Mouse (Mus musculus): ENCODE data around the gene Edem2. TPM values are rescaled to one million over a fixed set of nuclear protein-coding genes. Genes with fewer than 3 reads are reported as not detected.
"Not testable (repeated sequence)": the region's sequence is repeated elsewhere in the genome, so short reads cannot be mapped to it uniquely, and the experiment has no call there.

The Edem2 gene
- polyA plus RNA-seq, 1 experiment from 2014 or later: 21.2 TPM

DNA sequence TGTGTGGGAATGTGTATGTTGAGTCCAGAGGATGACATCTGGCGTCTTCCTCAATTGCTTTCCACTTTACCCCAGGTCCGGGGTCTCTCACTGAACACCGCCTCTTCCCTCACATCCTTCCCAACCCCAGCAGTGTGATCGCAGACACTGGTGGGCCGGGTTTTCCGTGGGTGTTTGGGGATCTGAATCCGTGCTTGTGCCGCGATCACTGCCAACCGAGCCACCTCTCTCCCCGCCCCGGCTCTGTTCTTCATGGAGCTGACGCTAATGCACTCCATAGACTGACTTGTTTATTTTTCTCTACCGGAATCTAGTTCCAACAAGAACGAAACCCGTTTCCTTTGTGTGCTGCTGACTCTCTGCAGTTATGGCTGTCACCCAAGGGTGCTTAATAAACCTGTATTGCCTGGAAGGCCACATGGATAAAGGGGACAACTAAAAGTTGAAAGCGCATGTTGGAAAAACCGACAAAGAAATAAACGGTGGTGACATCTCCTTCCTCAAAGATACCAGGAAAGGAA lies 27.8 kb downstream of the Edem2 start:
- ATAC-seq (ENCODE audit: low read depth): no peak
- Histone ChIP-seq H3K9ac (no peak overlapping the region), H3K4me1 (replicated peaks) (0 out of 2 replicates have a peak, but pooled peaks cover 4% of the 10 kb centered on the region), H3K4me3 (replicated peaks) (no peak overlapping the region), H3K4me2 (no peak overlapping the region), H3K9me3 (replicated peaks) (no peaks in the 10 kb centered on the region), H3K27me3 (no peaks in the 10 kb centered on the region), H3K27ac (no peak overlapping the region), H3K36me3 (peaks cover 16% of the 10 kb centered on the region)
- 85% methylated on average over 19 of the region's 19 CpGs for WGBS (ENCODE audit: insufficient replicate concordance)
- no peak for DNase-seq

DNA sequence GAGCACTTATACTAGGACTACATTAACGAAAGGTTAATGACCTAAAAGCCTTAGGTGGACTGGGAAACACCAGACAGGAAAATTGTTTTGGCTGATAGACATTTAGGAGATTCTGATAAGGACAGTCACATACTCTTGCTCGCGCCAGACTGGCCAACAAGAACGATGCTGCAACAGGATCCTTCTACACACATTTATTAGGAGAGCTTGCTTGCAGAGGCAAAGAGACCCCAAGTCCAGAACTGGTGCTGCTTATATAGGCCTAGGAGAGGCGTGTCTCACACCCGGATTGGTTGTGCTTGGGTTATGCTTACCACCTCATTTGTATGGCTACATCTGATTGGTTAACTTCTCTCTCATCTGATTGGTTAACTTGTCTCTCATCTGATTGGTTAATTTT lies 30.8 kb downstream of the Edem2 start:
- DNase-seq; ATAC-seq (ENCODE audit: low read depth); H3K4me1 ChIP-seq (replicated peaks); H3K27me3 ChIP-seq; H3K9ac ChIP-seq; H3K4me3 ChIP-seq (replicated peaks); H3K36me3 ChIP-seq; H3K27ac ChIP-seq; H3K4me2 ChIP-seq; H3K9me3 ChIP-seq (replicated peaks): not testable (repeated sequence)
- WGBS (ENCODE audit: insufficient replicate concordance): 73% methylated on average over 6 of the region's 6 CpGs

DNA sequence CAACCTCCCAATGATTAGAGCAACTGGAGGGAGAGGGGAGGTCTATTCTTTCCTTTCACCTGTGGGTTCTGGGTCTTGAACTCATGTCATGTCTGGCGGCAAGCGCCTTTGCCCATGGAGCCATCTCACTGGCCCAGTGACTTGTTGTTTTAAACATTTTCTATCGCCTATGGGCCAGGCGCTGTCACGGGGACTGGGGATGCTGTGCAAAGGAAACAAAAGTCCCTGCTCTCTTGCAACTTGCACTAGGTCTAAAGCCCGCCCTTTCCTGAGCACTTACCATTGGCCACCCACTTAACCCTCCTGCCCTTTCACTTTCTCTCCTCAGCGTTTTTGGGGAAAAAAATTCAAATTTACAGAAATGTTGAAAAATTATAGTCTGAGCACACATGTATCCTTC lies 32.4 kb downstream of the Edem2 start:
- H3K27ac ChIP-seq: no peak overlapping the region
- no peak for ATAC-seq (ENCODE audit: low read depth)
- H3K4me1 ChIP-seq (replicated peaks): 0 out of 2 replicates have a peak, but pooled peaks cover 6% of the 10 kb centered on the region
- 44% methylated on average over 7 of the region's 7 CpGs for WGBS (ENCODE audit: insufficient replicate concordance)
- no peak overlapping the region for H3K4me2 ChIP-seq
- peaks cover under 1% of the 10 kb centered on the region; the same call in 1 of the 2 replicates for H3K36me3 ChIP-seq
- H3K4me3 ChIP-seq (replicated peaks): no peak overlapping the region
- H3K9ac ChIP-seq: no peak overlapping the region
- H3K27me3 ChIP-seq: no peaks in the 10 kb centered on the region
- H3K9me3 ChIP-seq (replicated peaks): no peaks in the 10 kb centered on the region
- DNase-seq: no peak

DNA sequence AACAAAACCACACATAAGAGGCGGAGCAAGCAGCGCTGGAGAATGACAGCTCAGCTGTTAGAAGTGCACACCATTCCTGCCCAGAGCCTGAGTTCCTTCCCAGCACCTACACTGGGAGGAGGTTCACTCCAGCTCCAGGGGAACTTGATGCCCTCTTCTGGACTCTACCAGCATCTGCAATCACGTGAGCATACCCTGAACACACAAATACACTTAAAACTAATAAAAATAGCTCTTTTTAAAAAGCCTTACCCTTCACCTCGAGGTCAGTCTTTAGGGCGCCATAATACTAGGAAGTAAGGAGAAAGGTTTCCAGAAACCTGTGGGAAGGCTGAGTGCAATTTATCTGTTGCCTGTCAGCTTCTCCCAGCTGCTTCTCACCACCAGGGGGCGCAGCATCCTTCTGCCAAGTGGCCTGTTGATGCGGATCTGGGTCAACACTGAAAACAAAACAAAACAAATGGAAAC lies 33.1 kb downstream of the Edem2 start:
- no peaks in the 10 kb centered on the region for H3K9me3 ChIP-seq (replicated peaks)
- DNase-seq (peak; percentile 76), ATAC-seq (ENCODE audit: low read depth) (no peak)
- H3K9ac ChIP-seq: no peak overlapping the region
- H3K4me2 ChIP-seq: 0 out of 2 replicates have a peak overlapping the region, but pooled peaks have one; percentile 3
- no peak overlapping the region for H3K27ac ChIP-seq
- no peaks in the 10 kb centered on the region for H3K27me3 ChIP-seq
- H3K4me1 ChIP-seq (replicated peaks): peaks cover 10% of the 10 kb centered on the region
- H3K36me3 ChIP-seq: no peaks in the 10 kb centered on the region
- no peak overlapping the region for H3K4me3 ChIP-seq (replicated peaks)
- 8% methylated on average over 7 of the region's 7 CpGs for WGBS (ENCODE audit: insufficient replicate concordance)

DNA sequence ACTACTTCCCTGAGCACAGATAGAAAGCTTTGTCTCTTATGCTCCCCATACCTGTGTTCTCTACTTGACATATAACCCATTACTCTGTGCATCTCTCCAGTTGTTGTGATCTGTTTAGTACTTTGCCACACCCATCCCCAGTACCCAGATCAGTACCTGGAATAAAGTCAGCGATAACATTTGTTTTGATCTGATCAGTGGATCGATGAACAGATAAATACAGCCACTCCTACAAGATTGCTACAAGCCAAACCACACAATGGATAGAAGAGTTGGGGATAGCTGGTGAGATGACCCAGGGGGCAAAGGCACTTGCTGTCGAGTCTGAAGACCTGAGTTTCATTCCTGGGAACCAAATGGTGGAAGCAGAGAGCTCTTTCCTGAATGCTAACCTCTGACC lies 34.0 kb downstream of the Edem2 start:
- Histone ChIP-seq H3K27ac (no peak overlapping the region), H3K36me3 (0 out of 2 replicates have a peak, but pooled peaks cover 3% of the 10 kb centered on the region), H3K4me3 (replicated peaks) (no peak overlapping the region), H3K27me3 (no peaks in the 10 kb centered on the region), H3K9ac (no peak overlapping the region), H3K4me1 (replicated peaks) (peaks cover 18% of the 10 kb centered on the region), H3K4me2 (no peak overlapping the region), H3K9me3 (replicated peaks) (no peaks in the 10 kb centered on the region)
- ATAC-seq (ENCODE audit: low read depth) (no peak), DNase-seq (no peak)
- WGBS (ENCODE audit: insufficient replicate concordance): 61% methylated on average over 3 of the region's 3 CpGs

DNA sequence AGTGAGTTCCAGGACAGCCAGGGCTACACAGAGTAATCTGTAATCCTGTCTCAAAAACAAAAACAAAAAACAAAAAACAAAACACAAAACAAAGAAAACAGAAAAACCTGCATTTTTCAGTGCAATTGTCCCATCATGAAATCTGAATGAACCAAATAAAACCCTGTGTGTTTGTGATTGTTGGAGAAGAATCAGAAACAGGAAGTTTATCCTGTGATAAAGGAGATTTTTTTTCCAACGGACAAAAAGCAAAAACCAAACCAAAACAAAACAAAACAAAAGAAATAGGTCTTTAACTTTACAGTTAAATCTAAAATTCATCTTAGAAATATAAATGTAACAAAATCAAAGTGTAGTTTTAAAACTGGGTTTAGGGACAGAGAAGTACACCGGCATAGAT lies 34.7 kb downstream of the Edem2 start:
- Histone ChIP-seq H3K4me3 (replicated peaks) (no peak overlapping the region), H3K27ac (no peak overlapping the region), H3K9ac (no peak overlapping the region), H3K36me3 (0 out of 2 replicates have a peak, but pooled peaks cover 5% of the 10 kb centered on the region), H3K9me3 (replicated peaks) (no peaks in the 10 kb centered on the region), H3K4me1 (replicated peaks) (peaks cover 23% of the 10 kb centered on the region), H3K4me2 (no peak overlapping the region), H3K27me3 (no peaks in the 10 kb centered on the region)
- 52% methylated on average over 2 of the region's 2 CpGs for WGBS (ENCODE audit: insufficient replicate concordance)
- ATAC-seq (ENCODE audit: low read depth): no peak
- DNase-seq: no peak

DNA sequence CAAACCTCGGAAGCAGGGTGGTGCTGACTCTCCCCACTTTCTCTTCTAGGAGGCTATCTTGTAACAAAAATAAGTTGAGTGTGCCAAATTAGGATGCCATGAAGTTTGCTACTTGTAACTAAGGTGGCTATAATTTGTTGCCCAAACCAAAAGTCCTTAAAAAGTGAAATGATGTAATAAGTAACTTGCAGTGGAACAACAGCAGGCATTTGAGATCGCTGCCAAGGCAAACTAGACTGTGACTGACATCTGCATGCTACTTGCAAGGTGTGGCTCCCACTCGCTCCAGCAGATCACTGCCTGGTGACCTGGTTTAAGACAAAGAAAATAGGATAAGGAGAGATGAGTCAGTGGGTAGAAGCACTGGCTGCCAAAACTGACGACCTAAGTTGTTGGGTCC lies 36.1 kb downstream of the Edem2 start:
- Histone ChIP-seq H3K9ac (no peak overlapping the region), H3K4me1 (replicated peaks) (peaks cover 30% of the 10 kb centered on the region), H3K4me2 (no peak overlapping the region), H3K27me3 (no peaks in the 10 kb centered on the region), H3K27ac (no peak overlapping the region), H3K9me3 (replicated peaks) (no peaks in the 10 kb centered on the region), H3K36me3 (0 out of 2 replicates have a peak, but pooled peaks cover 5% of the 10 kb centered on the region), H3K4me3 (replicated peaks) (no peak overlapping the region)
- ATAC-seq (ENCODE audit: low read depth): no peak
- WGBS (ENCODE audit: insufficient replicate concordance): 60% methylated on average over 4 of the region's 4 CpGs
- DNase-seq: no peak

DNA sequence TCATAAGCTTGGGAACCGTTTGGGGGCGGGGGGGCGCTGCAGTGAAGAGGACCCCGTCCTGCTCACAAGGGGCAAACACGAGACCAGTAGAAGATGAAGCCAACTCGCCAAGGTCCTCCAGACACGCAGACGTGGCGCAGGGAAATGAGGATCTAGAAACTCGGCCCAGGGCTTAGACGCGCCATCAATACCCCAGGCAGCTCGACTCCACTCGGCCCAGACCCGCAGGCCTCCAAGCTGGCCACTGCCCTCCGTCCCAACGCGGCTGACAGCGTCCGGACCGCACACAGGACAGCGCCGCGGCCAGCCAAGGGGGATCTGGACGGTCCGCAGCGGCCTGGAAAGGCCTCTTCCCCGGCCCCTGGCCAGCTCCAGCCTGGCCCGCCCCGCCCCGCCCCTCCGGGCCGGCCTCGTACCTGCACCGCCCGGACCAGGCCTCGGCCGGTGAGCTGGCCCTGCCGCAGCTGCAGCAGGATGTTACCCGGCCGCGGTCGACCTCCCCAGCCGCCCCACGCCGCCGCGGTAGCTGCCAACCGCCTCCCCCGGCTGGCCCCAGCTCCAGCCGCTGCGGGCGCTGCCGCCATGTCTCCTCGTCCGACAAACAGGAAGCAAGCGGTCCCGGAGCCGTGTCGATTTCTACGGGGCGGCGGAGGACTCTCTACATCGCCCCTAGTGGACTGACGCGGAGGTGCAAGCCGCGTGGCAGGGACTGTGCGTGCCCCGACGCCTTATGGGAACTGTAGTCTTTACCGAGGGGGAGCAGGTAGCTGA lies 37.4 kb downstream of the Edem2 start, which contains the start of gene Trpc4ap:
Gene Trpc4ap, minus strand, starts transcription at position 662 of the 771 bp plus-strand sequence.
- DNase-seq: peak; percentile 93
- H3K9ac ChIP-seq: peak within 1 kb of the TSS; percentile 93
- peak within 1 kb of the TSS; percentile 97 for H3K4me3 ChIP-seq (replicated peaks)
- ATAC-seq (ENCODE audit: low read depth): peak; percentile 96
- H3K4me1 ChIP-seq (replicated peaks): peaks cover 29% of the 10 kb centered on the region
- no peaks in the 10 kb centered on the region for H3K9me3 ChIP-seq (replicated peaks)
- under 1% methylated on average over 56 of the region's 72 CpGs for WGBS (ENCODE audit: insufficient replicate concordance)
- H3K27me3 ChIP-seq: no peaks in the 10 kb centered on the region
- H3K36me3 ChIP-seq: peaks cover 12% of the 10 kb centered on the region; the same call in 1 of the 2 replicates
- H3K27ac ChIP-seq: peak within 1 kb of the TSS; percentile 85
- peak within 1 kb of the TSS; percentile 79 for H3K4me2 ChIP-seq

DNA sequence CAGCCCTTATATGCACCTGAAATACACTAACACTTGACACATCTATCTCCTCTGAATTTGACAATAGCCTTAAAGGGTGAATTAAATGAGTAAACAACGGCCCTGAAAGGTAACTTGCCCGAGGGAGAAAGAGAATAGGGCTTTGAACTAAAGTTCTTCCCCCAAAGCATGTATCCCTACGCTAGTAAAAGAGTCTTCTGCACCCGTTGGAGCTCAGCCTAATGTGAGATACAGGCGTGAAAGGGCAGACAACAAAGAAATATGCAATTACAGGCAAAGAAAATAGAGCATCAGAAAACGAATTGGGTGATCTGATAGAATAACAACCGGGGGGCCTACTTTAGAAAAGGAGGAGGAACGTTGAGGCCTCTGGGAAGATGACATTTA lies 37.9 kb downstream of the Edem2 start:
- Histone ChIP-seq H3K9ac (peak overlapping the region; percentile 93), H3K36me3 (peaks cover 15% of the 10 kb centered on the region; the same call in 1 of the 2 replicates), H3K4me3 (replicated peaks) (peak overlapping the region; percentile 97), H3K27ac (peak overlapping the region; percentile 85), H3K4me2 (peak overlapping the region; percentile 79), H3K4me1 (replicated peaks) (peaks cover 27% of the 10 kb centered on the region), H3K9me3 (replicated peaks) (no peaks in the 10 kb centered on the region), H3K27me3 (no peaks in the 10 kb centered on the region)
- WGBS (ENCODE audit: insufficient replicate concordance): 7% methylated on average over 8 of the region's 8 CpGs
- DNase-seq: no peak
- ATAC-seq (ENCODE audit: low read depth): no peak

DNA sequence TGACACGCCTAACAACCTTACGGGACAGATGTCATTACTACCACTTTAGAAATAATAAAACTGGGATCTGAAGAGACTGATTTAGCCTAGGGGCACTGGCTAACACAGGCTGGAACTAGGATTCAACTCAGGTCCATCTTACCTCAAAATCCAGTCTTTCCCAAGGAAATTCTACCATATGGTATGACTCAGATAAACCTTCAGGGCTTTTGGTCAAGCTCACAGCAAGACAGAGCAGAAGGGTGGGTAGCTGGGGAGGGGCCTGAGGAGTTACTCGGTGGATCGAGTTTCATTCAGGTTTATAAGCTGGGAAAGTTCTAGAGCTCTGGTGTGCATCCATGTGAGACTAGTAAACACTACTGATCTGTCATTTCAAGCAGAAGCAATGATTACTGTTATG lies 40.1 kb downstream of the Edem2 start:
- ATAC-seq (ENCODE audit: low read depth): no peak
- peaks cover 24% of the 10 kb centered on the region for H3K4me1 ChIP-seq (replicated peaks)
- H3K9me3 ChIP-seq (replicated peaks): no peaks in the 10 kb centered on the region
- H3K27ac ChIP-seq: no peak overlapping the region; the same call in 1 of the 2 replicates
- H3K36me3 ChIP-seq: peaks cover 17% of the 10 kb centered on the region; the same call in 1 of the 2 replicates
- no peak for DNase-seq
- H3K27me3 ChIP-seq: no peaks in the 10 kb centered on the region
- H3K9ac ChIP-seq: no peak overlapping the region
- WGBS (ENCODE audit: insufficient replicate concordance): 74% methylated on average over 4 of the region's 4 CpGs
- no peak overlapping the region for H3K4me2 ChIP-seq
- H3K4me3 ChIP-seq (replicated peaks): no peak overlapping the region

DNA sequence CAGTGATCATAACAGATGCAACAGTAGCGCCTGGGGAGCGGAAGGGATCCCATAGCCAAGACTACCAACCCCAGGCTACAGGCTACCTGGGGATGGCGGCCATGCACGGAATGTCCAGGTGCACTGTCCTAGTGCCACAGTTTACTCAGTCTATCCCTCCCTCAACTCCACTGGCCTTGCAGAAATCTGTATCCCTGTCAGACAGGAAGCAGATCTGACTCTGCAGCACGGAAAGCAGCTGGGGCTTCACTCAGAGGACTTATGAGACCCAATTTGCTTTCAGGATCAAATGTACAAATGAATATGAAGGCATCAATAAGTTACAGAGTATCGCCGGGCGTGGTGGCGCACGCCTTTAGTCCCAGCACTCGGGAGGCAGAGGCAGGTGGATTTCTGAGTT lies 41.5 kb downstream of the Edem2 start:
- ATAC-seq (ENCODE audit: low read depth) (no peak), DNase-seq (no peak)
- no peak overlapping the region for H3K4me2 ChIP-seq
- H3K4me1 ChIP-seq (replicated peaks): peaks cover 24% of the 10 kb centered on the region
- H3K9me3 ChIP-seq (replicated peaks): no peaks in the 10 kb centered on the region
- no peaks in the 10 kb centered on the region for H3K27me3 ChIP-seq
- H3K9ac ChIP-seq: no peak overlapping the region
- no peak overlapping the region for H3K27ac ChIP-seq
- H3K36me3 ChIP-seq: peaks cover 17% of the 10 kb centered on the region; the same call in 1 of the 2 replicates
- WGBS (ENCODE audit: insufficient replicate concordance): 86% methylated on average over 11 of the region's 11 CpGs
- no peak overlapping the region for H3K4me3 ChIP-seq (replicated peaks)
